Mouse (Mus musculus): Measurements from ENCODE around the gene Pga5. TPM values are rescaled to one million over a fixed set of nuclear protein-coding genes. Genes with fewer than 3 reads are reported as not detected.

Pga5 gene
- polyA plus RNA-seq, 1 experiment from 2014 or later, result 22,358 TPM

DNA sequence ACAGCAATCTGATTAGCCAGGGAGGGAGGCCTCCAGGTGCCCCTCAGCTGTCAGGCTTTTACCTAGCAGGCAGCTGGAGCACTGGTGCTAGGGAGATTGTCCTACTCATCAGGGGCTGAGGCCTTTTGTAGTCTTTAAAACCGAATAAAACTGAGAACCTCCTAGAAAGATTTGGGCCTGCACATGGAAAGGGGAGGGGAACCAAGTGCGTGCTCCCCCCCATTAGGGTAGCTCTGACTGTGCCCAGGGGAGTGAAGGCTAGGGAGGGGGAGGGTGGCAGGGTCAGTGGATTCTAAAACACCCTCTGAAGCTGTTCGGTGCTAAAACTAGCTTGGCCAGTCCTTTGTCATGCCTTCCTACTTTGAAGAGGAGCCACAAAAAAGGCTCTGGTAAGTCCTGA lies 42.7 kb upstream of the Pga5 start:
- Histone ChIP-seq H3K27me3 (ENCODE audit: control insufficient read depth, insufficient read depth, low read length) (no peaks in the 10 kb centered on the region), H3K4me2 (replicated peaks; ENCODE audit: low read depth) (no peak overlapping the region), H3K4me1 (replicated peaks; ENCODE audit: control insufficient read depth, insufficient read depth) (no peaks in the 10 kb centered on the region), H3K36me3 (ENCODE audit: control insufficient read depth, insufficient read depth, low read length) (no peaks in the 10 kb centered on the region), H3K9ac (ENCODE audit: low read length) (no peak overlapping the region), H3K27ac (replicated peaks) (no peak overlapping the region), H3K4me3 (ENCODE audit: low read depth, low read length) (no peak overlapping the region), H3K9me3 (ENCODE audit: control insufficient read depth, low read length) (no peaks in the 10 kb centered on the region)
- no peak for TF ChIP-seq CTCF (IDR thresholded peaks at IDR 0.05; ENCODE audit: low read depth)
- no peak for TF ChIP-seq EP300 (optimal IDR thresholded peaks at IDR 0.05)
- DNase-seq (ENCODE audit: low spot score) (no peak), ATAC-seq (ENCODE audit: low FRiP score, low TSS enrichment) (no peak)
- WGBS, result 28% methylated on average over 3 of the region's 3 CpGs

DNA sequence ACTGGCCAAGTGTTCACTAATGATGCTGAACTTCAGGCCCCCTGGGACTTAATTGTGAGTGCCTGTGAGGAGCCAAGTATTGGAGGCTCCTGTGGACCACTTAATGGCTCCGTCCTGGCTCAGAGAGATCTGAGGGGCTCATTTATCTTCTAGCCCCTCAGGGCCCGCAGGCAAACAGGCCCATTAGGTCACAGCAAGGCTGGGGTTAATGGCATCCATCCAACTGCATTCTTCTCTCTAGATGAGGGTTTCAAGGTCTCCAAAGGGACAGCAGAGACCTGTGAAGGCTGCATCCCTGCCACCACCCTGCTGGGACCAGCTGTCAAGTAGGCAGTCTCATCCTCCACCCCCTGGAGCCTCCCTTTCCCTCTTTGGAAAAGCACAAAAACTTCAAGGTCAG lies 41.9 kb upstream of the Pga5 start:
- TF ChIP-seq EP300 (optimal IDR thresholded peaks at IDR 0.05), result no peak
- H3K9ac ChIP-seq (ENCODE audit: low read length), result peak overlapping the region; percentile 8; the same call in 1 of the 2 replicates
- no peaks in the 10 kb centered on the region for H3K27me3 ChIP-seq (ENCODE audit: control insufficient read depth, insufficient read depth, low read length)
- H3K27ac ChIP-seq (replicated peaks), result no peak overlapping the region
- no peaks in the 10 kb centered on the region for H3K36me3 ChIP-seq (ENCODE audit: control insufficient read depth, insufficient read depth, low read length)
- 37% methylated on average over 2 of the region's 2 CpGs for WGBS
- ATAC-seq (ENCODE audit: low FRiP score, low TSS enrichment), result no peak
- no peaks in the 10 kb centered on the region for H3K9me3 ChIP-seq (ENCODE audit: control insufficient read depth, low read length)
- H3K4me1 ChIP-seq (replicated peaks; ENCODE audit: control insufficient read depth, insufficient read depth), result no peaks in the 10 kb centered on the region
- H3K4me2 ChIP-seq (replicated peaks; ENCODE audit: low read depth), result no peak overlapping the region
- H3K4me3 ChIP-seq (ENCODE audit: low read depth, low read length), result no peak overlapping the region
- DNase-seq (ENCODE audit: low spot score), result no peak

DNA sequence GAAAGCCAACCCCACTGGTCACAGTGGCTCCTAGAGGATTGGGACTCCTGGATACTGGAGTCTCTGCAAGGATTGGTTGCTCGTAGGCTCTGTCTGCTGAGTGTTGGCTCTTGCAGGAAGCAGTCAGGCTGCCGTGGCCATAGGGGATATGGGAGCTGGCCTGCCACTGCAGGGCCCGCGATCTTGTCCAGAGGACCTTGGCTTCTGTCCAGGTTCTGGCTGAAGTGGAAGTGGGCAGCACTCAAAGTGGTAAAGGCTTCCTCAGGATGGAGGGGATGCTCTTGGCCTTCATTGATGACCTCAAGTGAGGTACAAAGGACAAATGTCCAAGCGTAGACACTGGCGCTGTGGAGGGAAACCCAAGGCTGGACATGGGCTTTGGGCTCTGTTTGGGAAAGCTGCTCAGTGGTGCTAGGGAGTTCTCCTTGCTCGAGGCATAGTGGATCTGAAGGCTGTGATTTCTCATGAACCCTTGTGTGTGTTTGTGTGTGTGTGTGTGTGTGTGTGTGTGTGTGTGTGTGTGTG lies 40.4 kb upstream of the Pga5 start:
- H3K4me3 ChIP-seq (ENCODE audit: low read depth, low read length), result no peak overlapping the region
- H3K4me1 ChIP-seq (replicated peaks; ENCODE audit: control insufficient read depth, insufficient read depth), result no peaks in the 10 kb centered on the region
- no peaks in the 10 kb centered on the region for H3K9me3 ChIP-seq (ENCODE audit: control insufficient read depth, low read length)
- no peak overlapping the region for H3K9ac ChIP-seq (ENCODE audit: low read length)
- WGBS, result 66% methylated on average over 7 of the region's 7 CpGs
- H3K4me2 ChIP-seq (replicated peaks; ENCODE audit: low read depth), result no peak overlapping the region
- no peak for DNase-seq (ENCODE audit: low spot score)
- no peak overlapping the region for H3K27ac ChIP-seq (replicated peaks)
- 0 out of 2 replicates have a peak, but pooled peaks have one; percentile 11 for ATAC-seq (ENCODE audit: low FRiP score, low TSS enrichment)
- H3K27me3 ChIP-seq (ENCODE audit: control insufficient read depth, insufficient read depth, low read length), result no peaks in the 10 kb centered on the region
- H3K36me3 ChIP-seq (ENCODE audit: control insufficient read depth, insufficient read depth, low read length), result peaks cover 3% of the 10 kb centered on the region; the same call in 1 of the 2 replicates
- TF ChIP-seq EP300 (optimal IDR thresholded peaks at IDR 0.05), result no peak
- no peak for TF ChIP-seq CTCF (IDR thresholded peaks at IDR 0.05; ENCODE audit: low read depth)

DNA sequence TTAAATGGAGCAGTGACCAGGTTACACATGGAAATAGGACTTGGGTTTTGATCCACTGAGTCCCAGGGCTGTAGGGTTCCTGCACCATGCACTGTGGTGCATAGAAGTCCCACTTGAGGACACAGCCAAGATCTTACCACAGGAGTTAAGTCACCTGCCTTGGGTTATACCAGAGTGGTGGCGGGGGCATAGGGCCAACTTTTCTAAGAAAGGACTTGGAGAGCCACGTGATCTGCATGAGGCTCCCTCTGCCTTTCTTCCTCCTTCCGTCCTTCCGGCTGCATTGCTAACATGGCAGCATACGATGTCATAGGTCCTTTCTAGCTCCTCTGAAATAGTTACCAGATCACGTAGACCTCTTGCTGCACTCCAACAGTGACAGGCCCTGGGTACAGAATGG lies 37.6 kb upstream of the Pga5 start:
- H3K9me3 ChIP-seq (ENCODE audit: control insufficient read depth, low read length), result no peaks in the 10 kb centered on the region
- DNase-seq (ENCODE audit: low spot score) (no peak), ATAC-seq (ENCODE audit: low FRiP score, low TSS enrichment) (no peak)
- peaks cover 22% of the 10 kb centered on the region for H3K36me3 ChIP-seq (ENCODE audit: control insufficient read depth, insufficient read depth, low read length)
- no peak overlapping the region for H3K4me2 ChIP-seq (replicated peaks; ENCODE audit: low read depth)
- TF ChIP-seq EP300 (optimal IDR thresholded peaks at IDR 0.05), result no peak
- no peak for TF ChIP-seq CTCF (IDR thresholded peaks at IDR 0.05; ENCODE audit: low read depth)
- 71% methylated on average over 6 of the region's 6 CpGs for WGBS
- no peak overlapping the region for H3K27ac ChIP-seq (replicated peaks)
- no peaks in the 10 kb centered on the region for H3K27me3 ChIP-seq (ENCODE audit: control insufficient read depth, insufficient read depth, low read length)
- H3K4me3 ChIP-seq (ENCODE audit: low read depth, low read length), result no peak overlapping the region
- H3K9ac ChIP-seq (ENCODE audit: low read length), result no peak overlapping the region
- H3K4me1 ChIP-seq (replicated peaks; ENCODE audit: control insufficient read depth, insufficient read depth), result no peaks in the 10 kb centered on the region

DNA sequence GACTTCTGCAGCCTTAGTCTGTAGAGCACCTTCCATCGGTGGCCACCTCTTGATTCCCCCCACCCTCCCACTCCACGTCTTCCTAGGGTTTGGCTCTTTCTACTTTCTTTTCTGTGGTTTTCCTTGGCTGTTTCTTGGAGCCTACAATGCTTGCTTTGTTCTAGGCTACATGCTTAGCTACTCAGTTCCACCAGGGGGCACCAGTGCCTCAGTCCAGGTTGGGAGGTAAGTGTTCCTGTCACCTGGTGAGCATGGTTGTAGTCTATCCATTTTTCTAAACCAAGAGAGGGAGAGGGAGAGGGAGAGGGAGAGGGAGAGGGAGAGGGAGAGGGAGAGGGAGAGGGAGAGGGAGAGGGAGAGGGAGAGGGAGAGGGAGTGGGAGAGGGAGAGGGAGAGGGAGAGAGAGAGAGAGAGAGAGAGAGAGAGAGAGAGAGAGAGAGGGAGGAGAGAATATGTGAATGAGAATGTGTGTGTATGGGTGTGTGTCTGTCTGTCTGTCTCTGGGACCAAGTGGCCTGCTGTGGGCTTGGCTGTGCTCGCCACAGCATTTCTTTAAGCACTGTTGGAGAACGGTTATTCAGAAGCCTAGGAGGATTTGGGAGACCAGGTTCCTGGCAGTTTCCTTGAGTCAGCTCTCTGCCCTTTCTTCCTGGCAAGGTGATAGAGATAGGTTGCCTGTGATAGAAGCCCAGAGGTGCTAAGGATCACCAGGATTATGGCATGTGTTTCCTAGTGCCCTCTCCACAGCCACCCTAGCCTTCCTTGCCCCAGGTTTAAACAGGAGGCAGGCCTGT lies 37.0 kb upstream of the Pga5 start:
- 24% methylated on average over 4 of the region's 4 CpGs for WGBS
- Histone ChIP-seq H3K4me2 (replicated peaks; ENCODE audit: low read depth) (no peak overlapping the region), H3K27me3 (ENCODE audit: control insufficient read depth, insufficient read depth, low read length) (no peaks in the 10 kb centered on the region), H3K27ac (replicated peaks) (no peak overlapping the region), H3K4me1 (replicated peaks; ENCODE audit: control insufficient read depth, insufficient read depth) (no peaks in the 10 kb centered on the region), H3K4me3 (ENCODE audit: low read depth, low read length) (no peak overlapping the region), H3K36me3 (ENCODE audit: control insufficient read depth, insufficient read depth, low read length) (peaks cover 22% of the 10 kb centered on the region), H3K9me3 (ENCODE audit: control insufficient read depth, low read length) (no peaks in the 10 kb centered on the region), H3K9ac (ENCODE audit: low read length) (no peak overlapping the region)
- ATAC-seq (ENCODE audit: low FRiP score, low TSS enrichment) (peak; percentile 41; the same call in 1 of the 2 replicates), DNase-seq (ENCODE audit: low spot score) (peak; percentile 81)
- TF ChIP-seq EP300 (optimal IDR thresholded peaks at IDR 0.05) (no peak), CTCF (IDR thresholded peaks at IDR 0.05; ENCODE audit: low read depth) (peak; percentile 90)

DNA sequence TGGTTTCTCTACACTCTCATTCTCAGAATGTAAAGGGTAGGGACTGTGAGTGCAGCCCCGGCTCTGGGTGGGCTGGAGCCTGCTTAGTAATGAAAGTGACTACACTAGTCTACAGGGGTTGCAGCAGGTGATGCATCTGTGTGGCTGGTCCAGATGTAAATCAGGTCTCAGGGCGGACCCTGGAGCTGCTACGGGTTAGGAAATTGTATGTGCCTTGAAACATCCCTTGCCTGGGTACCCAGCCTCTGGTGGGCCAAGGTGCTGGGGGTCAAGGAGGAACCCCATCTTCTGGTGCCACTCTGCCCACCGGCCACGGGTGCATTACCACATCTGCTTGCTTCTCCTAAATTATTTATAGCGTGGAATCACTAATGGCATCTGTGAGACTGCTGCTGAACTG lies 36.3 kb upstream of the Pga5 start:
- 85% methylated on average over 6 of the region's 6 CpGs for WGBS
- H3K27ac ChIP-seq (replicated peaks), result no peak overlapping the region

More for the DNA sequence above, 36.3 kb upstream of the Pga5 start:
- Histone ChIP-seq H3K9ac (ENCODE audit: low read length) (no peak overlapping the region), H3K4me1 (replicated peaks; ENCODE audit: control insufficient read depth, insufficient read depth) (no peaks in the 10 kb centered on the region), H3K4me3 (ENCODE audit: low read depth, low read length) (no peak overlapping the region), H3K36me3 (ENCODE audit: control insufficient read depth, insufficient read depth, low read length) (peaks cover 22% of the 10 kb centered on the region), H3K27me3 (ENCODE audit: control insufficient read depth, insufficient read depth, low read length) (no peaks in the 10 kb centered on the region), H3K9me3 (ENCODE audit: control insufficient read depth, low read length) (no peaks in the 10 kb centered on the region), H3K4me2 (replicated peaks; ENCODE audit: low read depth) (no peak overlapping the region)
- DNase-seq (ENCODE audit: low spot score), result no peak
- ATAC-seq (ENCODE audit: low FRiP score, low TSS enrichment), result no peak
- TF ChIP-seq CTCF (IDR thresholded peaks at IDR 0.05; ENCODE audit: low read depth) (no peak), EP300 (optimal IDR thresholded peaks at IDR 0.05) (no peak)

All from stomach, postnatal 0 days (tissue).